Mouse (Mus musculus): ENCODE results near the gene Ccdc85c.

Ccdc85c gene

GRCm38 (mm10) chr12:108268970-108269369 lies 6.3 kb downstream of the Ccdc85c start:
- DNase-seq (ENCODE audit: low spot score in 2 of 2) = no peak

- no peak for DNase-seq (ENCODE audit: low spot score in 2 of 2)
Observed at GRCm38 (mm10) chr12:108267653-108268052, 7.6 kb downstream of the Ccdc85c start.

GRCm38 (mm10) chr12:108265831-108266619 lies 9.2 kb downstream of the Ccdc85c start:
- no peak for DNase-seq (ENCODE audit: low spot score in 2 of 2)

GRCm38 (mm10) chr12:108264918-108265317 lies 10.3 kb downstream of the Ccdc85c start:
- DNase-seq (ENCODE audit: low spot score in 2 of 2) = no peak

- no peak for DNase-seq (ENCODE audit: low spot score in 2 of 2)
Observed at GRCm38 (mm10) chr12:108260950-108261349, 14.3 kb downstream of the Ccdc85c start.

- no peak for DNase-seq (ENCODE audit: low spot score in 2 of 2)
Observed at GRCm38 (mm10) chr12:108259322-108260049, 15.7 kb downstream of the Ccdc85c start.

- DNase-seq (ENCODE audit: low spot score in 2 of 2) = no peak
Observed at GRCm38 (mm10) chr12:108256734-108257133, 18.5 kb downstream of the Ccdc85c start.

- no peak for DNase-seq (ENCODE audit: low spot score in 2 of 2)
Observed at GRCm38 (mm10) chr12:108255960-108256359, 19.3 kb downstream of the Ccdc85c start.

- DNase-seq (ENCODE audit: low spot score in 2 of 2) = no peak
Observed at GRCm38 (mm10) chr12:108255511-108255919, 19.7 kb downstream of the Ccdc85c start.

- DNase-seq (ENCODE audit: low spot score in 2 of 2) = no peak
Observed at GRCm38 (mm10) chr12:108253042-108253441, 22.2 kb downstream of the Ccdc85c start.

GRCm38 (mm10) chr12:108251825-108252542 lies 23.2 kb downstream of the Ccdc85c start:
- no peak for DNase-seq (ENCODE audit: low spot score in 2 of 2)

- DNase-seq (ENCODE audit: low spot score in 2 of 2) = no peak
Observed at GRCm38 (mm10) chr12:108251034-108251792, 24.0 kb downstream of the Ccdc85c start.

- no peak for DNase-seq (ENCODE audit: low spot score in 2 of 2)
Observed at GRCm38 (mm10) chr12:108249522-108249921, 25.7 kb downstream of the Ccdc85c start.

GRCm38 (mm10) chr12:108249019-108249418 lies 26.2 kb downstream of the Ccdc85c start:
- DNase-seq (ENCODE audit: low spot score in 2 of 2) = no peak

- no peak for DNase-seq (ENCODE audit: low spot score in 2 of 2)
Observed at GRCm38 (mm10) chr12:108246759-108247500, 28.3 kb downstream of the Ccdc85c start.

- no peak for DNase-seq (ENCODE audit: low spot score in 2 of 2)
Observed at GRCm38 (mm10) chr12:108245579-108245978, 29.6 kb downstream of the Ccdc85c start.

GRCm38 (mm10) chr12:108244778-108245177 lies 30.4 kb downstream of the Ccdc85c start:
- DNase-seq (ENCODE audit: low spot score in 2 of 2) = no peak

- no peak for DNase-seq (ENCODE audit: low spot score in 2 of 2)
Observed at GRCm38 (mm10) chr12:108242243-108242745, 32.9 kb downstream of the Ccdc85c start.

GRCm38 (mm10) chr12:108241626-108242025 lies 33.6 kb downstream of the Ccdc85c start:
- no peak for DNase-seq (ENCODE audit: low spot score in 2 of 2)

GRCm38 (mm10) chr12:108240953-108241588 lies 34.2 kb downstream of the Ccdc85c start:
- DNase-seq (ENCODE audit: low spot score in 2 of 2) = no peak

All from natural killer cell, adult 2 months (primary cell).